14 mouse cellular contexts compared by ENCODE assay signal in genomic region chr6:73113365-73113764, GRCm38 (mm10).
DNase-seq lines count a peak whose midpoint lies in the region.
"Had no signal": no experiment of that assay in that cellular context is flagged by ENCODE, and none has a peak within 500 bp of the region (broad histone marks: within the 10 kb centered on the region; RNA-seq: fewer than 3 reads in every experiment).

No protein-coding gene starts in this region.

- intact Hi-C loops in gastrocnemius, postnatal 14 days (cut with DNase I; ENCODE audit: low total_unique reads) = no loop called here

- peak; percentile 30 for DNase-seq in kidney, adult 9 months
- DNase-seq in kidney, adult 18-20 months = no peak
- DNase-seq in lung, postnatal 10 days = peak; percentile 5
- DNase-seq in lung, postnatal 14 days = no peak
- peak; percentile 10 for DNase-seq in fat pad, adult 2 months (ENCODE audit: extremely low read depth, low read depth, low spot score)
- no peak for DNase-seq in gastrocnemius, postnatal 14 days
- DNase-seq in B cell, adult 2 months = no peak
- DNase-seq: adrenal gland, postnatal 25 days; cerebellum, adult 18-20 months; cerebellum, postnatal 25 days; embryo, embryonic 11 days; gastrocnemius, postnatal 36 days; right cerebral cortex, adult 18-20 months; thymus, postnatal 14 days had no signal

Comparison
In these comparisons a context has a peak if more than half of its experiments do, and no peak if none do; other contexts are left out.
1. DNase-seq: peak in kidney, adult 9 months (single experiment), lung, postnatal 10 days (single experiment) and fat pad, adult 2 months (single experiment); none in kidney, adult 18-20 months (single experiment), lung, postnatal 14 days (single experiment), gastrocnemius, postnatal 14 days (single experiment) and B cell, adult 2 months (0 of 2).